Mouse (Mus musculus) lung, postnatal 0 days (tissue): ENCODE data around the gene Pde4d.

Source experiments
- CTCF ChIP-seq: IDR thresholded peaks from 2 replicates; pipeline ENCODE4 v1.5.1; 2016; ENCODE audit warnings: antibody characterized with exemption, mild to moderate bottlenecking
- EP300 ChIP-seq: IDR thresholded peaks from 2 replicates; pipeline ENCODE4 v1.6.1; 2016; ENCODE audit warnings: antibody characterized with exemption, mild to moderate bottlenecking, control low read depth

- no peak for TF ChIP-seq CTCF
- TF ChIP-seq EP300 = no peak
Observed at GRCm38 (mm10) chr13:109211471-109211870, 761.7 kb downstream of the Pde4d start.
